Comparison of ENCODE assay signal across 17 mouse cellular contexts in the genomic region with DNA sequence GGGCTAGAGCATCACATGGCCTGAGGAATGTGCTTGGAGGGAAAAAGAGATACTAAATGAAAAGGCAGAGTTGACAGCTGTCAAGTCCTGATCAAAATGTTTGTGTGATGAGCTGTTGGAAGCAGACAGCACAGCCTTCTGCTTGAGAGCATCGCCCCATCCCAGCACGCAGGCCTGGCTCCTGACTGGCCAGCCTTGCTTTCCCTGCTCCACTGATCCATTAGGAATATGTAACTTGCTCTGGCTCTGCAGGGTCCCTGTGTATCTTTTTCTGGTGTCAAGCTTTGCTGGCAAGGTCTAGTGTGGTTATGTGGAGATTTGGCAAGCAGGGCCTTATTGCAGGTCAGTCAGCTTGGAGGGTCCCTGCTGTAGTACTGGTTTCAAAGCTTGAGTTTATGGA.
"Had no signal": no experiment of that assay in that cellular context is flagged by ENCODE, and none has a peak within 500 bp of the region (broad histone marks: within the 10 kb centered on the region; RNA-seq: fewer than 3 reads in every experiment).

No protein-coding gene starts in this region.

- H3K27me3 ChIP-seq: liver, embryonic 13.5 days; neural tube, embryonic 13.5 days; stomach, embryonic 15.5 days had no signal

- H3K9me3 ChIP-seq: liver, embryonic 13.5 days; neural tube, embryonic 13.5 days; stomach, embryonic 15.5 days had no signal

- H3K36me3 ChIP-seq: stomach, embryonic 15.5 days had no signal

- H3K4me3 ChIP-seq: liver, embryonic 13.5 days; myocyte; neural tube, embryonic 13.5 days; stomach, embryonic 15.5 days had no signal

- H3K4me2 ChIP-seq: liver, embryonic 13.5 days; midbrain, embryonic 11.5 days; neural tube, embryonic 13.5 days; stomach, embryonic 15.5 days had no signal

- DNase-seq: kidney, adult 9 months; kidney, postnatal 14 days; kidney, postnatal 4 days; liver, embryonic 13.5 days; lung, adult 2 months; lung, postnatal 14 days; lung, postnatal 4 days; midbrain, embryonic 14.5 days; right cerebral cortex, adult 18-20 months; right cerebral cortex, postnatal 14 days; right cerebral cortex, postnatal 4 days; thymus, adult 18-20 months; thymus, postnatal 36 days had no signal

- H3K27ac ChIP-seq: liver, embryonic 13.5 days; neural tube, embryonic 13.5 days; stomach, embryonic 15.5 days had no signal

- H3K9ac ChIP-seq: liver, embryonic 13.5 days; neural tube, embryonic 13.5 days; stomach, embryonic 15.5 days had no signal
